Mouse (Mus musculus): ENCODE measurements at regions not wholly inside any gene's neighbourhood (a gene's known extent, or its start where the extent isn't known, plus 50 kb on each side); places are given as distances from the start of the nearest gene placed in this dataset.

- no peak overlapping the region for H3K4me3 ChIP-seq
- no peaks in the 10 kb centered on the region for H3K79me2 ChIP-seq (replicated peaks; ENCODE audit: control insufficient read depth, insufficient read depth, low read length)
- H3K4me1 ChIP-seq (ENCODE audit: control insufficient read depth, insufficient read depth, low read length): peaks cover 3% of the 10 kb centered on the region
- intact Hi-C loops (cut with DNase I): no loop called here
- H3K9ac ChIP-seq (ENCODE audit: low read depth, low read length): no peak overlapping the region
- WGBS: 80% methylated on average over 4 of the region's 4 CpGs
- no peaks in the 10 kb centered on the region for H3K36me3 ChIP-seq (ENCODE audit: control insufficient read depth, insufficient read depth, low read length)
- H3K27me3 ChIP-seq (ENCODE audit: control insufficient read depth, insufficient read depth, low read length): no peaks in the 10 kb centered on the region
- no peak for DNase-seq
- no peak overlapping the region for H3K27ac ChIP-seq
- TF ChIP-seq CTCF (IDR thresholded peaks at IDR 0.05) (no peak), POLR2A (IDR thresholded peaks at IDR 0.05; ENCODE audit: insufficient read depth, low read depth, low read length) (no peak), EP300 (IDR thresholded peaks at IDR 0.05; ENCODE audit: insufficient read depth, low read depth, low read length) (no peak)
Observed at GRCm38 (mm10) chr16:76232680-76233079, 140.9 kb downstream of the Nrip1 start.

- 34% methylated on average over 3 of the region's 3 CpGs for WGBS
- H3K27ac ChIP-seq: no peak overlapping the region
- no peak overlapping the region for H3K4me3 ChIP-seq
- no peaks in the 10 kb centered on the region for H3K27me3 ChIP-seq (ENCODE audit: control insufficient read depth, insufficient read depth, low read length)
- H3K4me1 ChIP-seq (ENCODE audit: control insufficient read depth, insufficient read depth, low read length): peaks cover 3% of the 10 kb centered on the region
- no peak for TF ChIP-seq EP300 (IDR thresholded peaks at IDR 0.05; ENCODE audit: insufficient read depth, low read depth, low read length)
- no peak for TF ChIP-seq CTCF (IDR thresholded peaks at IDR 0.05)
- TF ChIP-seq POLR2A (IDR thresholded peaks at IDR 0.05; ENCODE audit: insufficient read depth, low read depth, low read length): no peak
- no peaks in the 10 kb centered on the region for H3K36me3 ChIP-seq (ENCODE audit: control insufficient read depth, insufficient read depth, low read length)
- no peaks in the 10 kb centered on the region for H3K79me2 ChIP-seq (replicated peaks; ENCODE audit: control insufficient read depth, insufficient read depth, low read length)
- no peak overlapping the region for H3K9ac ChIP-seq (ENCODE audit: low read depth, low read length)
- DNase-seq: no peak
- intact Hi-C loops (cut with DNase I): no loop called here
Observed at GRCm38 (mm10) chr16:76232174-76232573, 141.5 kb downstream of the Nrip1 start.

GRCm38 (mm10) chr16:76230516-76231302, 142.9 kb downstream of the Nrip1 start:
- TF ChIP-seq CTCF (IDR thresholded peaks at IDR 0.05) (no peak), EP300 (IDR thresholded peaks at IDR 0.05; ENCODE audit: insufficient read depth, low read depth, low read length) (no peak), POLR2A (IDR thresholded peaks at IDR 0.05; ENCODE audit: insufficient read depth, low read depth, low read length) (no peak)
- H3K27ac ChIP-seq: no peak overlapping the region
- no peak for DNase-seq
- H3K27me3 ChIP-seq (ENCODE audit: control insufficient read depth, insufficient read depth, low read length): no peaks in the 10 kb centered on the region
- WGBS: 75% methylated on average over 4 of the region's 4 CpGs
- peaks cover 8% of the 10 kb centered on the region for H3K4me1 ChIP-seq (ENCODE audit: control insufficient read depth, insufficient read depth, low read length)
- H3K4me3 ChIP-seq: no peak overlapping the region
- intact Hi-C loops (cut with DNase I): no loop called here
- peaks cover 2% of the 10 kb centered on the region; the same call in 1 of the 2 replicates for H3K36me3 ChIP-seq (ENCODE audit: control insufficient read depth, insufficient read depth, low read length)
- no peak overlapping the region for H3K9ac ChIP-seq (ENCODE audit: low read depth, low read length)
- H3K79me2 ChIP-seq (replicated peaks; ENCODE audit: control insufficient read depth, insufficient read depth, low read length): no peaks in the 10 kb centered on the region

- Histone ChIP-seq H3K36me3 (ENCODE audit: control insufficient read depth, insufficient read depth, low read length) (peaks cover 2% of the 10 kb centered on the region), H3K27me3 (ENCODE audit: control insufficient read depth, insufficient read depth, low read length) (no peaks in the 10 kb centered on the region), H3K27ac (no peak overlapping the region), H3K9ac (ENCODE audit: low read depth, low read length) (no peak overlapping the region), H3K4me3 (no peak overlapping the region), H3K4me1 (ENCODE audit: control insufficient read depth, insufficient read depth, low read length) (peaks cover 9% of the 10 kb centered on the region), H3K79me2 (replicated peaks; ENCODE audit: control insufficient read depth, insufficient read depth, low read length) (no peaks in the 10 kb centered on the region)
- TF ChIP-seq CTCF (IDR thresholded peaks at IDR 0.05) (no peak), EP300 (IDR thresholded peaks at IDR 0.05; ENCODE audit: insufficient read depth, low read depth, low read length) (no peak), POLR2A (IDR thresholded peaks at IDR 0.05; ENCODE audit: insufficient read depth, low read depth, low read length) (no peak)
- WGBS: 44% methylated on average over 4 of the region's 4 CpGs
- DNase-seq: no peak
- intact Hi-C loops (cut with DNase I): loop anchor here (5.0 kb wide), 1 partner anchor 54 kb away; no protein-coding TSS in a partner anchor
Observed at GRCm38 (mm10) chr16:76228451-76228850, 145.2 kb downstream of the Nrip1 start.

GRCm38 (mm10) chr16:76226446-76226845, 147.2 kb downstream of the Nrip1 start:
- no peak overlapping the region for H3K27ac ChIP-seq
- H3K4me3 ChIP-seq: no peak overlapping the region
- no peaks in the 10 kb centered on the region for H3K27me3 ChIP-seq (ENCODE audit: control insufficient read depth, insufficient read depth, low read length)
- WGBS: 42% methylated on average over 7 of the region's 7 CpGs
- intact Hi-C loops (cut with DNase I): loop anchor here (5.0 kb wide), 1 partner anchor 56 kb away; no protein-coding TSS in a partner anchor
- no peak for TF ChIP-seq POLR2A (IDR thresholded peaks at IDR 0.05; ENCODE audit: insufficient read depth, low read depth, low read length)
- TF ChIP-seq CTCF (IDR thresholded peaks at IDR 0.05): no peak
- TF ChIP-seq EP300 (IDR thresholded peaks at IDR 0.05; ENCODE audit: insufficient read depth, low read depth, low read length): 0 out of 2 replicates have a peak, but pooled peaks have one; percentile 50
- H3K36me3 ChIP-seq (ENCODE audit: control insufficient read depth, insufficient read depth, low read length): peaks cover 2% of the 10 kb centered on the region
- peak; percentile 28 to 45 for DNase-seq
- no peaks in the 10 kb centered on the region for H3K79me2 ChIP-seq (replicated peaks; ENCODE audit: control insufficient read depth, insufficient read depth, low read length)
- H3K9ac ChIP-seq (ENCODE audit: low read depth, low read length): no peak overlapping the region
- H3K4me1 ChIP-seq (ENCODE audit: control insufficient read depth, insufficient read depth, low read length): peaks cover 9% of the 10 kb centered on the region

DNA sequence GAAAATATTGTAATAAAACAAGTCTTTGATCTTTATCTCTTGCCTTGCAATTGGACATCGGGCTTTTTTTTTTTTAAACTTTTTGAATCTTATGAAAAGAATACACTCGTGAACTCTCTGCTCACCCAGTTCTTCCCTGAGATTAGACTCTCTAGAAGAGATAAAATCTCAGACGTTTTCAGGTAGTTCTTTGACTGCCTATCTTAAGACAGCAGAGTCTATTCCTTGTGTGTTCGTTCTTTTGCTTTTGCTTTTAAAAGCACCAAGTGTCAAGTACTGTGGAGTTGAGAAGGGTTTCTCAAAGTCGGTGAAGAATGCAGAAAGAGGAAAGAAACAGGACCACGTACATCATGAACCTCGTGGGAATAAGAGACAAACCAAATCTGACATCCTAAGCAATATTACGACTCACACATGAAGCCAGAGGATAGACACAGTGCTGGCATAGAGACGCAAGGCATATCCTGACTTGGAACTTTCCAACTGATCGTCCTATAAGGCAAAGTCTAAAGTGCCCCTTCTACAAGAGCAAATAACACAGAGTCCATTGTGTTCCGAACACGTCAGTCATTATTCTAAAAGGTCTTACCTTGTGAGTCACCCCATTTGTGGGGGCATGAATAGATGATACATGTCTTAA, 147.9 kb downstream of the Nrip1 start:
- peaks cover 9% of the 10 kb centered on the region for H3K4me1 ChIP-seq (ENCODE audit: control insufficient read depth, insufficient read depth, low read length)
- no peak overlapping the region for H3K9ac ChIP-seq (ENCODE audit: low read depth, low read length)
- peaks cover 2% of the 10 kb centered on the region for H3K36me3 ChIP-seq (ENCODE audit: control insufficient read depth, insufficient read depth, low read length)
- no peak for TF ChIP-seq POLR2A (IDR thresholded peaks at IDR 0.05; ENCODE audit: insufficient read depth, low read depth, low read length)
- intact Hi-C loops (cut with DNase I): loop anchor here (5.0 kb wide), 1 partner anchor 57 kb away; no protein-coding TSS in a partner anchor
- DNase-seq: no peak
- H3K79me2 ChIP-seq (replicated peaks; ENCODE audit: control insufficient read depth, insufficient read depth, low read length): no peaks in the 10 kb centered on the region
- 53% methylated on average over 12 of the region's 12 CpGs for WGBS
- H3K4me3 ChIP-seq: no peak overlapping the region
- H3K27ac ChIP-seq: no peak overlapping the region
- H3K27me3 ChIP-seq (ENCODE audit: control insufficient read depth, insufficient read depth, low read length): no peaks in the 10 kb centered on the region

Measured in heart, adult 2 months (tissue).